Mouse (Mus musculus) stomach, embryonic 16.5 days (tissue): ENCODE data around the gene Zfp808. TPM values are rescaled to one million over a fixed set of nuclear protein-coding genes. Genes with fewer than 3 reads are reported as not detected.
"Not testable (repeated sequence)": the region's sequence is repeated elsewhere in the genome, so short reads cannot be mapped to it uniquely, and the experiment has no call there.

Experiments used
- ATAC-seq: fragments of 200-750 bp; cut with Nextera tagmentation; 2 replicates; pipeline ENCODE4 v1.8.0; 2017; ENCODE audit warnings: moderate number of reproducible peaks, moderate TSS enrichment; ENCODE audit not compliant: insufficient read depth, low FRiP score
- H3K27ac ChIP-seq: fragments of 300-500 bp; sonication (generic); 2 replicates; pipeline ENCODE4 v1.5.1; 2014; ENCODE audit warnings: low read length
- H3K27me3 ChIP-seq: fragments of 300-500 bp; sonication (generic); 2 replicates; pipeline ENCODE4 v1.6.1; 2014; ENCODE audit warnings: low read length, control low read depth, mixed read lengths; ENCODE audit not compliant: control insufficient read depth, insufficient read depth
- H3K36me3 ChIP-seq: fragments of 300-500 bp; sonication (generic); 2 replicates; pipeline ENCODE4 v1.6.1; 2014; ENCODE audit warnings: low read length; ENCODE audit not compliant: control insufficient read depth, insufficient read depth
- H3K4me1 ChIP-seq: fragments of 300-500 bp; sonication (generic); 2 replicates; pipeline ENCODE4 v1.6.1; 2014; ENCODE audit warnings: low read length, control low read depth, mixed read lengths; ENCODE audit not compliant: control insufficient read depth, insufficient read depth
- H3K4me2 ChIP-seq: fragments of 300-500 bp; sonication (generic); 2 replicates; pipeline ENCODE4 v1.6.1; 2014; ENCODE audit warnings: low read depth, low read length, mixed read lengths
- H3K4me3 ChIP-seq: fragments of 300-500 bp; sonication (generic); replicated peaks from 2 replicates; pipeline ENCODE4 v1.5.1; 2014; ENCODE audit warnings: mild to moderate bottlenecking, low read length
- H3K9ac ChIP-seq: fragments of 300-500 bp; sonication (generic); 2 replicates; pipeline ENCODE4 v1.6.1; 2014; ENCODE audit warnings: low read length
- H3K9me3 ChIP-seq: fragments of 300-500 bp; sonication (generic); replicated peaks from 2 replicates; pipeline ENCODE4 v1.6.1; 2016; ENCODE audit warnings: low read length, control low read depth; ENCODE audit not compliant: control insufficient read depth
- WGBS: fragments of 180-500 bp; shearing (Covaris S2); extraction: QIAGEN DNeasy Blood & Tissue Kit; methylation state at CpG from one replicate; pipeline ENCODE4 v1.1.7; 2014; 5-methylcytosine and 5-hydroxymethylcytosine counted together
- polyA plus RNA-seq: library from polyadenylated mRNA; unstranded; fragments of >200 nt; fragmentation: Nextera tagmentation; extraction: Ambion mirVana; gene quantifications from 2 replicates; pipeline ENCODE4 v1.2.1, GENCODE M21; 2015

The Zfp808 gene
- polyA plus RNA-seq = 9.3 and 9.8 TPM in 2 replicates

- H3K36me3 ChIP-seq, H3K27me3 ChIP-seq, H3K4me1 ChIP-seq, H3K9me3 ChIP-seq, H3K27ac ChIP-seq: not testable (repeated sequence)
- WGBS = 2% methylated on average over 19 of the region's 21 CpGs
- peak within 1 kb of the TSS; percentile 54 for H3K4me2 ChIP-seq
- H3K4me3 ChIP-seq = peak within 1 kb of the TSS; percentile 70
- peak; percentile 64; the same call in 1 of the 2 replicates for ATAC-seq
- peak within 1 kb of the TSS; percentile 81 for H3K9ac ChIP-seq
Measured at GRCm38 (mm10) chr13:62129432-62130171, at the start of gene Zfp808. TSS of gene Zfp808 (plus strand) at chr13:62129886.

GRCm38 (mm10) chr13:62098786-62099185 lies 30.9 kb upstream of the Zfp808 start:
- H3K27ac ChIP-seq, H3K4me2 ChIP-seq, H3K27me3 ChIP-seq, H3K9ac ChIP-seq, H3K4me1 ChIP-seq, H3K9me3 ChIP-seq, ATAC-seq, H3K4me3 ChIP-seq, H3K36me3 ChIP-seq: not testable (repeated sequence)
- WGBS = 83% methylated on average over 4 of the region's 4 CpGs

GRCm38 (mm10) chr13:62099454-62099853 lies 30.2 kb upstream of the Zfp808 start:
- not testable (repeated sequence) for ATAC-seq

GRCm38 (mm10) chr13:62102368-62102767 lies 27.3 kb upstream of the Zfp808 start:
- not testable (repeated sequence) for H3K9me3 ChIP-seq, H3K27ac ChIP-seq, H3K36me3 ChIP-seq, H3K4me3 ChIP-seq, H3K9ac ChIP-seq, H3K4me1 ChIP-seq, H3K4me2 ChIP-seq, H3K27me3 ChIP-seq, ATAC-seq
- WGBS = 63% methylated on average over 1 of the region's 1 CpGs

More at GRCm38 (mm10) chr13:62099454-62099853, 30.2 kb upstream of the Zfp808 start:
- not testable (repeated sequence) for H3K4me3 ChIP-seq, H3K9me3 ChIP-seq, H3K9ac ChIP-seq, H3K27me3 ChIP-seq, H3K4me1 ChIP-seq, H3K36me3 ChIP-seq, H3K27ac ChIP-seq, H3K4me2 ChIP-seq
- WGBS = 84% methylated on average over 4 of the region's 4 CpGs

- not testable (repeated sequence) for H3K4me3 ChIP-seq, H3K27ac ChIP-seq, H3K4me1 ChIP-seq, H3K9me3 ChIP-seq, H3K27me3 ChIP-seq, ATAC-seq, H3K36me3 ChIP-seq, H3K9ac ChIP-seq, H3K4me2 ChIP-seq
- WGBS = 25% methylated on average over 2 of the region's 2 CpGs
Measured at GRCm38 (mm10) chr13:62115861-62116260, 13.8 kb upstream of the Zfp808 start.

GRCm38 (mm10) chr13:62121578-62121977 lies 8.1 kb upstream of the Zfp808 start:
- not testable (repeated sequence) for H3K27ac ChIP-seq, H3K36me3 ChIP-seq, ATAC-seq, H3K4me1 ChIP-seq, H3K4me3 ChIP-seq, H3K27me3 ChIP-seq, H3K4me2 ChIP-seq, H3K9ac ChIP-seq, H3K9me3 ChIP-seq
- 57% methylated on average over 1 of the region's 1 CpGs for WGBS

GRCm38 (mm10) chr13:62181835-62182755 lies 52.4 kb downstream of the Zfp808 start:
- not testable (repeated sequence) for H3K4me1 ChIP-seq, H3K9ac ChIP-seq, H3K27ac ChIP-seq, H3K4me2 ChIP-seq, H3K27me3 ChIP-seq, ATAC-seq, H3K4me3 ChIP-seq, H3K9me3 ChIP-seq, H3K36me3 ChIP-seq
- WGBS = 82% methylated on average over 2 of the region's 2 CpGs

GRCm38 (mm10) chr13:62245264-62245663 lies 115.6 kb downstream of the Zfp808 start:
- H3K36me3 ChIP-seq = no peaks in the 10 kb centered on the region
- WGBS = 47% methylated on average over 3 of the region's 3 CpGs
- no peaks in the 10 kb centered on the region for H3K9me3 ChIP-seq
- H3K9ac ChIP-seq = no peak overlapping the region
- no peak overlapping the region for H3K4me2 ChIP-seq
- no peak overlapping the region for H3K4me3 ChIP-seq
- no peak overlapping the region for H3K27ac ChIP-seq
- no peaks in the 10 kb centered on the region for H3K4me1 ChIP-seq
- no peak for ATAC-seq
- no peaks in the 10 kb centered on the region for H3K27me3 ChIP-seq

- H3K9ac ChIP-seq, H3K36me3 ChIP-seq, H3K27me3 ChIP-seq, ATAC-seq, H3K27ac ChIP-seq, H3K4me2 ChIP-seq, H3K4me3 ChIP-seq, H3K9me3 ChIP-seq, H3K4me1 ChIP-seq: not testable (repeated sequence)
- WGBS = 76% methylated on average over 9 of the region's 9 CpGs
Measured at GRCm38 (mm10) chr13:62255226-62255625, 125.5 kb downstream of the Zfp808 start.
